Mouse (Mus musculus): Measurements from ENCODE around the gene Zfp282. TPM values are rescaled to one million over a fixed set of nuclear protein-coding genes. Genes with fewer than 3 reads are reported as not detected.

Gene Zfp282
- polyA plus RNA-seq (2012; ENCODE audit: insufficient read depth, low replicate concordance): 6.7 and 17.1 TPM in 2 replicates

DNA sequence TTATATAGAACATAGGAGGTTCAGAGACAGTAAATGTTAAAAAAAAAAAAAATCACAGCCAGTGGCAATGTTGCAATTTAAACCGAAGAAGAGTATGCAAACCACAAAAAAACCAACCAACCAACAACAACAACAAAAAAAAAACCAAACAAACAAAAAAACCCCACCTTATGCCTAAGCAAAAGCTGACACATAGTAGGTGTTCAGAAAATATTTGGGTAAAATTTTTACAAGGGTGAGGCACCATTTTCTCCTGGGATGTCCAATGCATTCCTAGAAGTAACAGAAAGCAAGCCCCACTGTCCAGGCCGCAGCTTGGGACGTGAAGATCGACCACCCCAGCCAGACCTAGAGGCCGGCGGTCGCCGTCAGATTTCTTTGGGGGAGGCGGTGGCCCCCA is at the start of gene Zfp282:
Gene Zfp282, plus strand, starts transcription at position 147 of the 400 bp plus-strand sequence.
- peak within 1 kb of the TSS; percentile 96 for H3K4me3 ChIP-seq (replicated peaks)
- H3K4me1 ChIP-seq: peaks cover 21% of the 10 kb centered on the region
- TF ChIP-seq FLI1 (IDR thresholded peaks at IDR 0.05; ENCODE audit: low read length) (no peak), GATA1 (IDR thresholded peaks at IDR 0.05; ENCODE audit: borderline replicate concordance, low read length) (no peak)
- no peaks in the 10 kb centered on the region for H3K27me3 ChIP-seq (replicated peaks)
- peaks cover 24% of the 10 kb centered on the region for H3K36me3 ChIP-seq (replicated peaks; ENCODE audit: low read length)
- no peaks in the 10 kb centered on the region for H3K9me3 ChIP-seq

DNA sequence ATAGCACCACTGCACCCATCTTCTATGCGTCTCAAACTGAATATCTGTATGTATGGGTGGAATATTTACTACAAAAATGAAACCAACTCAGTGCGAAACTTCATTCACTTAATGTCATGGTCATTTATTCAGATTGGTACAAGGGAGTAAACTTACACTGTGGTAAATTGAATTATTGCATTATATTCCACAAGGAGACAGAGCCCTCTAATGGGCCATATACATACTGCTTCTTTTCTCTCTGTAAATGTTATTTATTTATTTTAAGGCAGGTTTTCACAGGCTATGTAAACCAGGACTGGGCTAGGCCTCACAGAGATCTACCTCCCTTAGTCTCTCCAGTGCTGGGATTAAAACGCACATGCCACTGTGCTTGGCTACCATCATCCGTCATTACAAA is 49.5 kb upstream of the Zfp282 start:
- TF ChIP-seq GATA1 (IDR thresholded peaks at IDR 0.05; ENCODE audit: borderline replicate concordance, low read length) (no peak), FLI1 (IDR thresholded peaks at IDR 0.05; ENCODE audit: low read length) (no peak)
- peaks cover 31% of the 10 kb centered on the region for H3K4me1 ChIP-seq
- no peaks in the 10 kb centered on the region for H3K36me3 ChIP-seq (replicated peaks; ENCODE audit: low read length)
- H3K9me3 ChIP-seq: no peaks in the 10 kb centered on the region
- H3K4me3 ChIP-seq (replicated peaks): no peak overlapping the region
- H3K27me3 ChIP-seq (replicated peaks): peaks cover 6% of the 10 kb centered on the region

DNA sequence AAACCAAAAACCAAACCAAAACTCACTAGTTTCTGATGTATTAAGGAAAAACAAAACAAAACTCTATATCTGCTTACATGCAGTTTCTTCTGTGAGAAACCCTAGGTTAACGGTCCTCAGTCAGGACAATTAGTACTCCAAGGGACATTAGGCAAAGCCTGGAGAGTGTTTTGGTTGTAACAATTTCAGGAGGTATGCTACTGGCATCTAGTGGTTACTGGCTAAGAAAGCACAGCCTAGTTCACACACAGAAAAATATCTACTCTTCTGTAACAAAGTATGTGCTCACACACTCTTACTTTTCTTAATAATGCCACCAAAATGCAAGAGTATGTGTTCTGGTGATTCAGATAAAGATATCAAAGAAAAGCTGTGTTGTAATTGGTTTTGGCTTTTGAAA is 48.1 kb upstream of the Zfp282 start:
- no peak for TF ChIP-seq FLI1 (IDR thresholded peaks at IDR 0.05; ENCODE audit: low read length)
- TF ChIP-seq GATA1 (IDR thresholded peaks at IDR 0.05; ENCODE audit: borderline replicate concordance, low read length): no peak
- H3K4me1 ChIP-seq: peaks cover 24% of the 10 kb centered on the region

DNA sequence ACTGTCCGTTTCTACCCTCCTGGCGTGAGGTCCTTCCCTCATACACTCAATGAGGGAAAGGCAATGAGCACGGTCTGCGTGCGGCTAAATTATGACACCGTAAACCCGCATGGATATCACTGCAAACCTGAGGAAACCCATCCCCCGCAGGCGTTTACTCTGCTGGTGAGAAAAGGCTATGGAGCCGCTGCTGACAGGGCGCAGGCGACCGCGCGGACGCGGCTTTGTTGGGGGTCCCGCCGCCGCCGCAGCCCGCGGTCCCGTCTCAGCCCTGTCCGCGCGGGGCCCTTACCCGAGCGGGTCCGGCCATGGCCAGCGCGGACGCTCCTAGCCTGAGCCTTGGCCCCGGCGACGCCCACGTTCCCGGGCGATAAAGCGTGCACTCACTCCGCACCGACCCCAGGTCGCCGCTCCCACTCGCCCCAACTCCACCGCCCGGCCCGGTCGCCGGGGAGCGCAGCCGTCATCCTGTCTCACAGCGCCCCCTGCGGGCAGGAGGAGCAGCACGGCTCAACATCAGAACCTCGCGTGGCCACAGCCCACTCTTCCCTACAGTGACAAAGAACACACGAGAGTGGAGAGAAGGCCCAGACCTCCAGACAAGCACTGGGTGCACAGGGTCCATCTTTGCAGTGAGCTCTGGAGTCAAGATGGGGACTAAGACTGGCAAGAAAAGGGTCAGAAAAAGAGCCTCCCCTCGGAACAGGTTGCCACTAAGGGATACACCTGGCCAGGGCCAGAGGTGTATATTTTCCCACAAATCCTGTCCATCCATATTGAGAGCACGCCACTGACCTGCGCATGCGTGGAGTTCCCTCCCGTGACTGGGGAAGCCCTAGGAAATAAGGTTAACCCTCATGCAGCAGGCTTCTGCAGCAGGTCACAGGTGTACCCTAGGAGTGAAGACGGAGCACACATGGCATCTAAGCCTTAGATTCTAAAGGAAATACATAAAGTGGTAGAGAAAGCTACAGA is 46.6 kb upstream of the Zfp282 start, which contains the start of gene Zfp786:
Gene Zfp786, minus strand, starts transcription at position 764 of the 975 bp plus-strand sequence.
- no peak for TF ChIP-seq GATA1 (IDR thresholded peaks at IDR 0.05; ENCODE audit: borderline replicate concordance, low read length)
- TF ChIP-seq FLI1 (IDR thresholded peaks at IDR 0.05; ENCODE audit: low read length): no peak
- Histone ChIP-seq H3K9me3 (no peaks in the 10 kb centered on the region), H3K27me3 (replicated peaks) (peaks cover 2% of the 10 kb centered on the region), H3K4me1 (peaks cover 30% of the 10 kb centered on the region), H3K4me3 (replicated peaks) (peak within 1 kb of the TSS; percentile 94), H3K36me3 (replicated peaks; ENCODE audit: low read length) (no peaks in the 10 kb centered on the region)

More for the DNA sequence above, 48.1 kb upstream of the Zfp282 start:
- H3K4me3 ChIP-seq (replicated peaks): peak overlapping the region; percentile 10
- H3K36me3 ChIP-seq (replicated peaks; ENCODE audit: low read length): no peaks in the 10 kb centered on the region
- no peaks in the 10 kb centered on the region for H3K9me3 ChIP-seq
- peaks cover 4% of the 10 kb centered on the region for H3K27me3 ChIP-seq (replicated peaks)

DNA sequence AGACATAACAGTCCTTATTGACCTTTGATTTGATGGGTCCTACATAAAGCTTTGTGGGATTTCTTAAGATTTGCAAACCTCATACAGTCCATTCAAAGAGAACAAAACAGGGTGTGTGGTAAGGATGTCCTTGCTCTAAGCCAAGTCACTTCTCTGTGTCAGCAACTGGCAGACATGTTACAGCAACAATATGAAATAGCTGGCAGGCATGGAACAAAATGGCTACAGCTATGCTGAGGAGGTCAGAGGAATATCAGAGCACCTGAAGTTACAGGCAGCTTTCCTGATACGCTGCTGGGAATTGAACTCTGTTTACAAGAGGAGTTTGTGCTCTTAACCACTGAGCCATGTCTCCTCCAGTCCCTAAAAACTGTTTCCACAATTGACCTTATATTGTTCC is 44.8 kb upstream of the Zfp282 start:
- H3K36me3 ChIP-seq (replicated peaks; ENCODE audit: low read length): no peaks in the 10 kb centered on the region
- no peaks in the 10 kb centered on the region for H3K27me3 ChIP-seq (replicated peaks)
- no peak overlapping the region for H3K4me3 ChIP-seq (replicated peaks)
- TF ChIP-seq GATA1 (IDR thresholded peaks at IDR 0.05; ENCODE audit: borderline replicate concordance, low read length) (no peak), FLI1 (IDR thresholded peaks at IDR 0.05; ENCODE audit: low read length) (no peak)
- peaks cover 36% of the 10 kb centered on the region for H3K4me1 ChIP-seq
- no peaks in the 10 kb centered on the region for H3K9me3 ChIP-seq

DNA sequence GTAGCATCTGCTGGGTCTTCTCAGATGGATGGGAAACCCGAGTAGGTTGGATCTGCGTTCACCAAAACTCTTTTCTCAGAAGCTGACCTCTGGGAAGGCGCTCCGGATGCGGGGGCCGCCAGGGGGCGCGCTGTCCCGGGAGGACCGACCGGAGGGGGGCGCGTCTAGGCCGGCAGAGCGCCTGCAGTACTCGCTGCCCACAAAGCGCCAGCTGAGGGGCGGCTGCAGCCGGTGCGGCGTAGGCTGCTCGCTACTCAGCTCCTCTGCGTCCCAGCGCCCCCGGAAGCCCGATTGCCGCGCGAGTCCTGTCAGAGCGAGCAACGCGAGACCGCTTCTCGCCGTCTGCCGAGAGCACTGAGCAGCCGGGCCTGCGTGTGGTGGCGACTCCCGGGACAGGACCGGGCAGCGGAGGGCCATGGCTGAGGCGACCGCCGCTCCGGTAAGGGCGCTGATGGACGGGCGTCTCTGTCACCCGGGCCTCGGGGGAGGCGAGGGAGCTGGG is 41.5 kb upstream of the Zfp282 start, which contains the start of gene Zfp398:
Gene Zfp398, plus strand, starts transcription at position 180 of the 502 bp plus-strand sequence.
- TF ChIP-seq GATA1 (IDR thresholded peaks at IDR 0.05; ENCODE audit: borderline replicate concordance, low read length): no peak
- TF ChIP-seq FLI1 (IDR thresholded peaks at IDR 0.05; ENCODE audit: low read length): 0 out of 2 replicates have a peak, but pooled peaks have one; percentile 14
- Histone ChIP-seq H3K4me1 (peaks cover 45% of the 10 kb centered on the region), H3K27me3 (replicated peaks) (no peaks in the 10 kb centered on the region), H3K9me3 (no peaks in the 10 kb centered on the region), H3K4me3 (replicated peaks) (peak within 1 kb of the TSS; percentile 100), H3K36me3 (replicated peaks; ENCODE audit: low read length) (peaks cover 10% of the 10 kb centered on the region)

DNA sequence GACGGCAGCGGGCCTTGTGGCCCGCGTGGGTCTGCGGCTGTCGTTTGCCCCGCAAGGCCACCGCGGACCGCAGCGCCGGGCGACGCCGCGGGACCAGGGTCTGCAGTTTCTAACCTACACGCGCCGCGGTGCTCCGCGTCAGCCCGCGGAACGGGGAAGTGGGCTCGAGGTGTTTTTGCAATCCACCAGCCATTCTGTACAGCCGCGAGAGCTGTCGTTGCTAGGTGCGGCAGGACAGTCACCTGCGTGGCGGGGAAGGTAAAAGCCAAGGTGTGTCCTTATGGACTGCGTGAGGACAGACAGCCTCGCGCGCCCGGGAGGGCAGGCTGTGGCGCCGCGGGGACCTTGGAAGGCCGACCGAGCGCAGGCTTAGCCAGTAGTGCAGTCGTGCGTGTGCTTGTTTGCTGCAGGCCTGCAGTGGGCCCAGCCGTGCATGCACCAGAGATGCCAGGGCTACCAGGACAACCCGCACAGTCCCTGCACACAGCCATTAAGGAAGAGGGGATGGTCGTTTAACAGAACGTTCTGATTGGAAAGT is 41.0 kb upstream of the Zfp282 start:
- no peaks in the 10 kb centered on the region for H3K27me3 ChIP-seq (replicated peaks)

DNA sequence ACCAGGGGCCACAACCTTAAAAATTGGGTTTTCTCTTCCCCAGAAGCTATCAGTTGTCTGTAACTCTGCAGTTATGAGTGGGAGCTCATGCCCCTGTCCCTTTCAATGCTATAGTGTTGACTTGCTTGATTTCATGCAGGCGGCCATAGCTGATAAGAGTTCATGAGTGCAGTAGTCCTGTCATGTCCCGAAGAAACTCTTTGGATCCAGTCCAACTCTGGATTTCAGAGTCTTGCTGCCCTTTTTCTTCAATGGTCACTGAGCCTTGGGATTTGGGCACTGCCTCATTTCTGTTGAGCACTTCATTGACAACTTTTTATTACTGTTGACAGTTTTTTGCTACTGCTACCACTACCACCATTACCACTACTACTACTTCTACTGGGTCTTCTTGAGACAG is 39.4 kb upstream of the Zfp282 start:
- Histone ChIP-seq H3K9me3 (no peaks in the 10 kb centered on the region), H3K4me1 (peaks cover 54% of the 10 kb centered on the region), H3K36me3 (replicated peaks; ENCODE audit: low read length) (peaks cover 13% of the 10 kb centered on the region), H3K4me3 (replicated peaks) (no peak overlapping the region), H3K27me3 (replicated peaks) (no peaks in the 10 kb centered on the region)
- TF ChIP-seq GATA1 (IDR thresholded peaks at IDR 0.05; ENCODE audit: borderline replicate concordance, low read length) (no peak), FLI1 (IDR thresholded peaks at IDR 0.05; ENCODE audit: low read length) (no peak)

More for the DNA sequence above, 41.0 kb upstream of the Zfp282 start:
- Histone ChIP-seq H3K4me1 (peaks cover 45% of the 10 kb centered on the region), H3K9me3 (no peaks in the 10 kb centered on the region), H3K36me3 (replicated peaks; ENCODE audit: low read length) (peaks cover 10% of the 10 kb centered on the region), H3K4me3 (replicated peaks) (peak overlapping the region; percentile 100)
- TF ChIP-seq GATA1 (IDR thresholded peaks at IDR 0.05; ENCODE audit: borderline replicate concordance, low read length) (no peak), FLI1 (IDR thresholded peaks at IDR 0.05; ENCODE audit: low read length) (no peak)

DNA sequence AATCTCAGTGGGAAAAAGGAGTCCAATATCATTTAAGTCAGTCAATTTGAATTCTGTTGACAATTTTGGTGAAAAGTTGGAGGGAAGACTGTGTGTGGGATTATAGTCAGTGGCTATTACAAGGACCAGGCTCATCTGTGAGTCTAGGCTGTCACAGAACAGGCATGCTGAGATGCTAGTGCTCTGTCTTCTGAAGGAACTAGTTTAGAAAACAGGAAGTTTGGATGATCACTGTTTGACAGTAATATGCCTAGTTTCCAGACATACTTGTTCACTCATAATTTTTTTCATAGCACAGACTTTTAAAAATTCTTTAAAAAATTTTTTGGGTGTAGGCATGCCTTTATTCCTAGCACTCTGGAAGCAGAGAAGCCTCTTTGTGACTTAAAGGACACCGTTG is 35.9 kb upstream of the Zfp282 start:
- H3K4me1 ChIP-seq: peaks cover 47% of the 10 kb centered on the region
- no peaks in the 10 kb centered on the region for H3K9me3 ChIP-seq
- H3K36me3 ChIP-seq (replicated peaks; ENCODE audit: low read length): peaks cover 28% of the 10 kb centered on the region
- H3K4me3 ChIP-seq (replicated peaks): no peak overlapping the region
- H3K27me3 ChIP-seq (replicated peaks): no peaks in the 10 kb centered on the region
- TF ChIP-seq GATA1 (IDR thresholded peaks at IDR 0.05; ENCODE audit: borderline replicate concordance, low read length) (no peak), FLI1 (IDR thresholded peaks at IDR 0.05; ENCODE audit: low read length) (no peak)
